Mouse (Mus musculus): ENCODE data around the gene Fam162b. TPM values are rescaled to one million over a fixed set of nuclear protein-coding genes. Genes with fewer than 3 reads are reported as not detected.

Fam162b gene
- polyA plus RNA-seq (2015; fragmentation: Nextera tagmentation; extraction: Ambion mirVana), result 12.4 and 14.5 TPM in 2 replicates

- 3% methylated on average over 19 of the region's 19 CpGs for WGBS
- H3K36me3 ChIP-seq, result no peaks in the 10 kb centered on the region
- H3K4me1 ChIP-seq (replicated peaks), result 0 out of 2 replicates have a peak, but pooled peaks cover 6% of the 10 kb centered on the region
- peak within 1 kb of the TSS; percentile 23; the same call in 1 of the 2 replicates for H3K9ac ChIP-seq
- H3K4me3 ChIP-seq (replicated peaks), result peak within 1 kb of the TSS; percentile 32
- peak; percentile 85 for ATAC-seq
- H3K4me2 ChIP-seq (replicated peaks), result peak within 1 kb of the TSS; percentile 74
- H3K9me3 ChIP-seq, result no peaks in the 10 kb centered on the region
- H3K27ac ChIP-seq, result 0 out of 2 replicates have a peak within 1 kb of the TSS, but pooled peaks have one; percentile 22
- no peaks in the 10 kb centered on the region for H3K27me3 ChIP-seq (replicated peaks)
Measured at GRCm38 (mm10) chr10:51590139-51590574, at the start of gene Fam162b. TSS of gene Fam162b (minus strand) at chr10:51590517.

DNA sequence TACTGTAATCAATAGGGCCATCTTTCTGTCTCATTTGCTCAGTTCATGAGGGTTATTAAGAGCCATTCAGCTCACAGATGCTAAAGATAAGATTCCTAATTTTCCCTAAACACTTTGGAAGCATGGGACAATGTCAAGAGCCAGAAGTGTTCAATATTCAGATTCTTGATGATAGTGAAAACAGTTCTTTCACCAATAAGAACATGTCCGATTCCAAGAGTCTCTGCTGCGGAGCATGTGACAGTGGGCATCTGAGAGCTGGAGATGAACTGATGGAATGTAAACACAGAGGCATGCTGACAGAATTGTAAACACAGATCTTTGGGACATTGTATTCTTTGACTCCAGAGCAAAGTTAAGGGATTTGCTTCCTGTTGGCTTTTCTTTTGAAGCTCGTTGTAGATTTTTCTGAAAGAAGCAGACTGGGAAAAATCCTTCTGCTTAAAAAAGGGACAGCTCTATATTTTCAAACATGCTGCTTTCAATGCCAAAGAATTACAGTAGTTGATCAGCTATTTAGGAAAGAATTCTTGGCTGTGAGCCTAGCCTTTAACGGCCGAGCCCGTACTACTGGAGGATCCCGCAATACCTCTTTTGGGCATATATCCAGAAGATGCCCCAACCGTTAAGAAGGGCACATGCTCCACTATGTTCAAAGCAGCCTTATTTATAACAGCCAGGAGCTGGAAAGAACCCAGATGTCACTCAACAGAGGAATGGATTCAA is 41.3 kb upstream of the Fam162b start, which contains the start of gene Gprc6a:
Gprc6a (minus strand) TSS at position 51 of the 726 bp plus-strand sequence.
- H3K4me1 ChIP-seq (replicated peaks), result no peaks in the 10 kb centered on the region
- no peak within 1 kb of the TSS for H3K27ac ChIP-seq
- H3K9ac ChIP-seq, result no peak within 1 kb of the TSS
- no peak for ATAC-seq
- no peaks in the 10 kb centered on the region for H3K9me3 ChIP-seq
- no peak within 1 kb of the TSS for H3K4me3 ChIP-seq (replicated peaks)
- WGBS, result 33% methylated on average over 8 of the region's 8 CpGs
- no peak within 1 kb of the TSS for H3K4me2 ChIP-seq (replicated peaks)
- H3K36me3 ChIP-seq, result no peaks in the 10 kb centered on the region
- H3K27me3 ChIP-seq (replicated peaks), result no peaks in the 10 kb centered on the region

- Histone ChIP-seq H3K27me3 (replicated peaks) (no peaks in the 10 kb centered on the region), H3K4me2 (replicated peaks) (no peak overlapping the region), H3K4me1 (replicated peaks) (no peaks in the 10 kb centered on the region), H3K36me3 (no peaks in the 10 kb centered on the region), H3K27ac (no peak overlapping the region), H3K9ac (no peak overlapping the region), H3K9me3 (no peaks in the 10 kb centered on the region), H3K4me3 (replicated peaks) (no peak overlapping the region)
- WGBS, result 85% methylated on average over 3 of the region's 3 CpGs
- ATAC-seq, result no peak
Measured at GRCm38 (mm10) chr10:51621193-51621592, 30.9 kb upstream of the Fam162b start.

DNA sequence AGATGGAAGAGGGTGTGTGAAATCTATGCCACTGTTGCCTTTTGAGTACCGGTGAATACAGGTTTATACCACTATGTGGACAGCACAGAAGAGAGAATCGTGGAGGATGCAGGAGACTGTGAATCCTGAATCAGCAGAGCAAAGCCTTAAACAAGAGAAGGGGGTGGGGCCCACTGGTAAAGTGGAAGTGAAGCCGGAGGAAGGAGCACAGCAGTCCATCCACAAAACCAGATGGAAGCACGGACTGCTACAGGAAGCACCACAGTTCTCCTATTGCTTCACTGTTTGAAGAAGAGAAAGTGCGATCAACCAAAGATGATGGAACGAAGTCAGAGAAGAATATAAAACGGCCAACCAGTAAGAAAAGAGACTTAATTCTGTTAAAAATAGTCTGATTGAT is 29.8 kb upstream of the Fam162b start:
- Histone ChIP-seq H3K36me3 (no peaks in the 10 kb centered on the region), H3K9me3 (no peaks in the 10 kb centered on the region), H3K9ac (no peak overlapping the region), H3K27ac (no peak overlapping the region), H3K4me3 (replicated peaks) (no peak overlapping the region), H3K4me1 (replicated peaks) (no peaks in the 10 kb centered on the region), H3K27me3 (replicated peaks) (no peaks in the 10 kb centered on the region), H3K4me2 (replicated peaks) (no peak overlapping the region)
- ATAC-seq, result no peak
- WGBS, result 73% methylated on average over 7 of the region's 7 CpGs

GRCm38 (mm10) chr10:51618538-51618937 is 28.2 kb upstream of the Fam162b start:
- 78% methylated on average over 2 of the region's 2 CpGs for WGBS
- Histone ChIP-seq H3K4me1 (replicated peaks) (no peaks in the 10 kb centered on the region), H3K4me3 (replicated peaks) (no peak overlapping the region), H3K9me3 (no peaks in the 10 kb centered on the region), H3K4me2 (replicated peaks) (no peak overlapping the region), H3K27ac (no peak overlapping the region), H3K27me3 (replicated peaks) (no peaks in the 10 kb centered on the region), H3K36me3 (no peaks in the 10 kb centered on the region), H3K9ac (no peak overlapping the region)
- no peak for ATAC-seq

GRCm38 (mm10) chr10:51614826-51615590 is 24.7 kb upstream of the Fam162b start:
- 75% methylated on average over 11 of the region's 11 CpGs for WGBS

DNA sequence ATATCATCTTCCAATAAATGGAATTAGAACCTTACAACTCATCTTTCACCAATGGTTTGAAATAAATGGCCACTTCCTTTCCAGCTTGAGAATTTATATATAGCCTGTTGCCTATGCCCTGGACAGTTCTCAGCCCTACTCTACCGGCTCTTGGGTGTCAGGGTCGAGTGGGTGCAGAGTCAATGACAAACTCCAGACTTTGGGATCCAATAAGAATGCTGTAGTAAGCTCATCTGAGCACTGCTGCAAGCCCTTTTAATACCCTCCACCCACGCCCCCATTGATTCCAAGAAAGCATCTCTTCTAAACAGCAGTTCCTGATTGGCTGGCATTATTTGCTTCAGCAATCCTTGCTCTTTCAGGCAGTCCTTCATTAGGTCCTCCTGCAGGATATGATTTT is 23.1 kb upstream of the Fam162b start:
- Histone ChIP-seq H3K27me3 (replicated peaks) (no peaks in the 10 kb centered on the region), H3K4me2 (replicated peaks) (no peak overlapping the region), H3K9me3 (no peaks in the 10 kb centered on the region), H3K36me3 (no peaks in the 10 kb centered on the region), H3K9ac (no peak overlapping the region), H3K4me1 (replicated peaks) (0 out of 2 replicates have a peak, but pooled peaks cover 7% of the 10 kb centered on the region), H3K4me3 (replicated peaks) (no peak overlapping the region), H3K27ac (no peak overlapping the region)
- no peak for ATAC-seq
- WGBS, result 42% methylated on average over 3 of the region's 3 CpGs

More at GRCm38 (mm10) chr10:51614826-51615590, 24.7 kb upstream of the Fam162b start:
- Histone ChIP-seq H3K4me1 (replicated peaks) (0 out of 2 replicates have a peak, but pooled peaks cover 5% of the 10 kb centered on the region), H3K9me3 (no peaks in the 10 kb centered on the region), H3K27ac (no peak overlapping the region), H3K4me3 (replicated peaks) (no peak overlapping the region), H3K9ac (no peak overlapping the region), H3K27me3 (replicated peaks) (no peaks in the 10 kb centered on the region), H3K4me2 (replicated peaks) (no peak overlapping the region), H3K36me3 (no peaks in the 10 kb centered on the region)
- no peak for ATAC-seq

- peak; percentile 62 for ATAC-seq
- no peak overlapping the region for H3K9ac ChIP-seq
Measured at GRCm38 (mm10) chr10:51611969-51612682, 21.8 kb upstream of the Fam162b start.

GRCm38 (mm10) chr10:51609741-51610425 is 19.6 kb upstream of the Fam162b start:
- Histone ChIP-seq H3K9me3 (no peaks in the 10 kb centered on the region), H3K9ac (no peak overlapping the region), H3K27ac (0 out of 2 replicates have a peak overlapping the region, but pooled peaks have one; percentile 23), H3K4me3 (replicated peaks) (no peak overlapping the region), H3K4me2 (replicated peaks) (no peak overlapping the region; the same call in 1 of the 2 replicates), H3K36me3 (no peaks in the 10 kb centered on the region), H3K4me1 (replicated peaks) (0 out of 2 replicates have a peak, but pooled peaks cover 7% of the 10 kb centered on the region), H3K27me3 (replicated peaks) (no peaks in the 10 kb centered on the region)
- peak; percentile 90 for ATAC-seq
- 32% methylated on average over 4 of the region's 4 CpGs for WGBS

More at GRCm38 (mm10) chr10:51611969-51612682, 21.8 kb upstream of the Fam162b start:
- H3K4me3 ChIP-seq (replicated peaks), result no peak overlapping the region
- no peaks in the 10 kb centered on the region for H3K9me3 ChIP-seq
- H3K27ac ChIP-seq, result no peak overlapping the region
- H3K36me3 ChIP-seq, result no peaks in the 10 kb centered on the region
- H3K4me1 ChIP-seq (replicated peaks), result 0 out of 2 replicates have a peak, but pooled peaks cover 7% of the 10 kb centered on the region
- H3K27me3 ChIP-seq (replicated peaks), result no peaks in the 10 kb centered on the region
- no peak overlapping the region for H3K4me2 ChIP-seq (replicated peaks)
- WGBS, result 51% methylated on average over 9 of the region's 9 CpGs

DNA sequence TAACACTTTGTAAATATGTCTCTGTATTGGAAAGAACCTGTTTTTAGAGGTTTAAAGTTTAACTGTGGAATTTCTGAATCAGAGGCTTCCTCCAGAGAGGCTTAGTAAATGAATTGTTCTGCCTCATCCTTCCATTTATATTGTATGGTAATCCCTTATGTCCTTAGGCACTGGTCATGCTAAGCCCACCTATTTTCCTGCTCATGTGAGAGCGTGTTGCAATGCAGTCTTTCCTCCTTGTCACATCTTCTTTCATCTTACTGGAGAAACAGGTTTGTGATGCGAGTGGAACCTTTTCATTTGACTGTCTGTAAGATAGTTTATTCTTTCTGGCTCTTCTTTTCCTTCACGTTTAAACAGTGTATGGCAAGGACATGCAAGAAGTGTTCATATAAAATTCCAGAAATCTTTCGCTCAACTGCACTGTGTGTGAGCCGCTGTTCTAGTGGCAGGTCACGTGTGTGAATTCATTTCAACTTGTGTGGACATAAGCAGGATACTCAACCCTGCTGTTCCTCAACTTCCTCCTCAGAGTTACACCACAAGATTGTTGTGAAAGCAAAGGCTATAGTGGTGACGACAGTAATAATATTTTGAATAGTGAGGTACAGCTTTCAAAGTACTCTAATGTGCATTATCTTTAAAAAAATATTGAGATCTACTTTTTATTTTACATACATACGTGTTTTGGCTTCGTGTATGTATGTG is 6.8 kb upstream of the Fam162b start:
- Histone ChIP-seq H3K9me3 (no peaks in the 10 kb centered on the region), H3K4me1 (replicated peaks) (no peaks in the 10 kb centered on the region), H3K4me3 (replicated peaks) (no peak overlapping the region), H3K4me2 (replicated peaks) (no peak overlapping the region), H3K9ac (no peak overlapping the region), H3K36me3 (no peaks in the 10 kb centered on the region), H3K27me3 (replicated peaks) (no peaks in the 10 kb centered on the region), H3K27ac (no peak overlapping the region)
- no peak for ATAC-seq
- 77% methylated on average over 9 of the region's 9 CpGs for WGBS

Data from intestine, embryonic 15.5 days (tissue).